Mouse (Mus musculus) R1 (cell line): ENCODE results near the gene Dscam.
"Not testable (repeated sequence)": the region's sequence is repeated elsewhere in the genome, so short reads cannot be mapped to it uniquely, and the experiment has no call there.

Source experiments
- DNase-seq: peaks from one replicate; pipeline ENCODE4 v3.0.0-alpha.2; 2018; ENCODE audit warnings: low read depth, low spot score

The Dscam gene

GRCm38 (mm10) chr16:96888036-96888435, 282.5 kb downstream of the Dscam start:
- no peak for DNase-seq

GRCm38 (mm10) chr16:96885817-96886216, 284.7 kb downstream of the Dscam start:
- DNase-seq = no peak

GRCm38 (mm10) chr16:96884590-96884989, 286.0 kb downstream of the Dscam start:
- not testable (repeated sequence) for DNase-seq

GRCm38 (mm10) chr16:96877271-96877670, 293.3 kb downstream of the Dscam start:
- no peak for DNase-seq

GRCm38 (mm10) chr16:96872799-96873198, 297.8 kb downstream of the Dscam start:
- no peak for DNase-seq

- DNase-seq = no peak
Observed at GRCm38 (mm10) chr16:96857571-96857970, 313.0 kb downstream of the Dscam start.

- no peak for DNase-seq
Observed at GRCm38 (mm10) chr16:96855060-96855459, 315.5 kb downstream of the Dscam start.

GRCm38 (mm10) chr16:96852383-96852782, 318.2 kb downstream of the Dscam start:
- DNase-seq = peak; percentile 61

GRCm38 (mm10) chr16:96848916-96849315, 321.6 kb downstream of the Dscam start:
- no peak for DNase-seq

- no peak for DNase-seq
Observed at GRCm38 (mm10) chr16:96846585-96846984, 324.0 kb downstream of the Dscam start.

GRCm38 (mm10) chr16:96846113-96846512, 324.4 kb downstream of the Dscam start:
- DNase-seq = peak; percentile 51

GRCm38 (mm10) chr16:96845475-96846098, 325.0 kb downstream of the Dscam start:
- DNase-seq = peak; percentile 79

GRCm38 (mm10) chr16:96843691-96844400, 326.7 kb downstream of the Dscam start:
- DNase-seq = no peak

GRCm38 (mm10) chr16:96842829-96843360, 327.7 kb downstream of the Dscam start:
- no peak for DNase-seq

GRCm38 (mm10) chr16:96819649-96820048, 350.9 kb downstream of the Dscam start:
- DNase-seq = peak; percentile 95

GRCm38 (mm10) chr16:96806298-96806697, 364.3 kb downstream of the Dscam start:
- DNase-seq = no peak

GRCm38 (mm10) chr16:96802636-96803035, 367.9 kb downstream of the Dscam start:
- no peak for DNase-seq

GRCm38 (mm10) chr16:96801650-96802237, 368.8 kb downstream of the Dscam start:
- no peak for DNase-seq

- peak; percentile 40 for DNase-seq
Observed at GRCm38 (mm10) chr16:96795431-96795830, 375.1 kb downstream of the Dscam start.

- no peak for DNase-seq
Observed at GRCm38 (mm10) chr16:96791307-96791706, 379.2 kb downstream of the Dscam start.

GRCm38 (mm10) chr16:96788286-96788685, 382.3 kb downstream of the Dscam start:
- DNase-seq = no peak

- DNase-seq = no peak
Observed at GRCm38 (mm10) chr16:96779021-96779420, 391.5 kb downstream of the Dscam start.

- DNase-seq = no peak
Observed at GRCm38 (mm10) chr16:96774245-96774644, 396.3 kb downstream of the Dscam start.
